Mouse (Mus musculus) liver, embryonic 14.5 days (tissue): ENCODE measurements around the gene Qtrt2.

ENCODE experiments used
- CTCF ChIP-seq: IDR thresholded peaks from 2 replicates; pipeline ENCODE4 v1.5.1; 2016; ENCODE audit warnings: antibody characterized with exemption, low read depth, control low read depth
- EP300 ChIP-seq: IDR thresholded peaks from 2 replicates; pipeline ENCODE4 v1.6.1; 2016; ENCODE audit warnings: antibody characterized with exemption, low read depth

DNA sequence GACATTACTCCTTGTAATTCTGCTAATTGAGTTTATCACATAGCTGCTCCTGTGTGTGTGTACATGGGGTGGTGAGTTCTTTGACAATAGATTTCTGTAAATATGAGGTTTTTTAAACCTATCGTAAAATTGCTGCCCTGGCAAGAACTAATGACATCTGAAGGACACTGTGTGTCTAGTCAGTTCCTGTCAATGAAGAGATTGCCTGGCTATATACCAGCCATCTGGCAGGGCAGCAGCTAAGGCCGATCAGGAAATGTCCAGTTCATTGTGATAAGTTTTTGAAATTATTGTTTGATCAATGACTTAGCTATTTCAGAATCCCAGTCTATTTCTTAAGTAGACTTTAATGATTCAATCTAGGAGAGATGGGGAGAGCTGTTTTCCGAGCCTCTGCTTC, 18.7 kb upstream of the Qtrt2 start:
- TF ChIP-seq CTCF (no peak), EP300 (no peak)
